Mouse (Mus musculus): ENCODE results near the gene Map1b.

GRCm38 (mm10) chr13:99489998-99490397 is 26.3 kb downstream of the Map1b start:
- no peak for TF ChIP-seq CTCF (IDR thresholded peaks at IDR 0.05)
- TF ChIP-seq POLR2A (IDR thresholded peaks at IDR 0.05; ENCODE audit: insufficient read depth, low read depth, low read length) = no peak
- no peak for TF ChIP-seq EP300 (IDR thresholded peaks at IDR 0.05; ENCODE audit: insufficient read depth, low read depth, low read length)

Measured in heart, adult 2 months (tissue).